Mouse (Mus musculus) liver, adult 2 months (tissue): ENCODE data around the gene Lancl3.

Experiments used
- CTCF ChIP-seq: fragments of 200-500 bp; IDR thresholded peaks from 2 replicates; pipeline ENCODE4 v1.5.1; 2011; ENCODE audit warnings: low read depth, low read length, control low read depth
- POLR2A ChIP-seq: fragments of 200-500 bp; IDR thresholded peaks from 2 replicates; pipeline ENCODE4 v1.6.1; 2011; ENCODE audit warnings: low read length, control low read depth; ENCODE audit not compliant: insufficient read depth; ENCODE audit errors: extremely low read depth

GRCm38 (mm10) chrX:9259267-9259666 is 59.6 kb downstream of the Lancl3 start:
- TF ChIP-seq CTCF (no peak), POLR2A (no peak)
